Mouse (Mus musculus) megakaryocyte, adult 5-6 weeks (primary cell): ENCODE results near the gene Olfr1451. TPM values are rescaled to one million over a fixed set of nuclear protein-coding genes. Genes with fewer than 3 reads are reported as not detected.
"Not testable (repeated sequence)": the region's sequence is repeated elsewhere in the genome, so short reads cannot be mapped to it uniquely, and the experiment has no call there.

Experiments used
- ATAC-seq: 2 replicates; pipeline ENCODE4 v1.8.0; 2016; ENCODE audit warnings: mild to moderate bottlenecking, inconsistent platforms; ENCODE audit not compliant: poor library complexity, severe bottlenecking
- total RNA-seq, 2 experiments: library from RNA; stranded (forward) in 1 of 2; stranded (reverse) in 1 of 2; fragments of 153-499, 151-499 nt in 1 of 2; fragments of 221-1000, 200-1000 nt in 1 of 2; gene quantifications; 2 replicates each; pipeline versions ENCODE4 v1.2.3 to v1.2.4; 2015 to 2017

Gene Olfr1451
- total RNA-seq (2015) (not detected in 2 replicates), total RNA-seq (2017) (not detected in 2 replicates)

GRCm38 (mm10) chr19:12994714-12995113 is at the start of gene Olfr1451:
Gene Olfr1451 (plus strand): TSS chr19:12995014.
- no peak for ATAC-seq

- ATAC-seq = no peak
Observed at GRCm38 (mm10) chr19:12949958-12950357, 44.9 kb upstream of the Olfr1451 start, which contains the start of gene Olfr1450. Gene Olfr1450 (plus strand): TSS chr19:12950258.

- not testable (repeated sequence) for ATAC-seq
Observed at GRCm38 (mm10) chr19:12970082-12970481, 24.7 kb upstream of the Olfr1451 start.

GRCm38 (mm10) chr19:12992316-12992715 is 2.5 kb upstream of the Olfr1451 start:
- not testable (repeated sequence) for ATAC-seq

- ATAC-seq = no peak
Observed at GRCm38 (mm10) chr19:13028227-13028626, 33.4 kb downstream of the Olfr1451 start, which contains the start of gene Olfr1453. Gene Olfr1453 (minus strand): TSS chr19:13028327.

Other genes starting within 250 kb of the Olfr1451 start
- gene Cntf, start 229.4 kb upstream of the Olfr1451 start, total RNA-seq (2015) = 4.1 and 5.0 TPM in 2 replicates
- gene Cntf, start 229.4 kb upstream of the Olfr1451 start, total RNA-seq (2017) = 1.5 and 2.5 TPM in 2 replicates
- 56.9 and 61.3 TPM in 2 replicates for gene Zfp91, start 198.9 kb upstream of the Olfr1451 start, total RNA-seq (2015)
- 72.9 and 88.1 TPM in 2 replicates for gene Zfp91, start 198.9 kb upstream of the Olfr1451 start, total RNA-seq (2017)
- gene Lpxn, start 198.8 kb upstream of the Olfr1451 start, total RNA-seq (2015) = 29.7 and 33.0 TPM in 2 replicates
- gene Lpxn, start 198.8 kb upstream of the Olfr1451 start, total RNA-seq (2017) = 26.4 and 27.2 TPM in 2 replicates
- gene Gm5244, start 148.3 kb upstream of the Olfr1451 start, total RNA-seq (2015) = not detected in 2 replicates
- gene Gm5244, start 148.3 kb upstream of the Olfr1451 start, total RNA-seq (2017) = not detected in 2 replicates
- 0.62 TPM in 1 of 2 replicates, not detected in the other for gene Olfr1444, start 137.7 kb upstream of the Olfr1451 start, total RNA-seq (2015)
- 0.44 TPM in 1 of 2 replicates, not detected in the other for gene Olfr1444, start 137.7 kb upstream of the Olfr1451 start, total RNA-seq (2017)
- not detected in 2 replicates for gene Olfr1445, start 111.2 kb upstream of the Olfr1451 start, total RNA-seq (2015)
- not detected in 2 replicates for gene Olfr1445, start 111.2 kb upstream of the Olfr1451 start, total RNA-seq (2017)
- not detected in 2 replicates for gene Olfr1446, start 101.5 kb upstream of the Olfr1451 start, total RNA-seq (2015)
- not detected in 2 replicates for gene Olfr1446, start 101.5 kb upstream of the Olfr1451 start, total RNA-seq (2017)
- not detected in 2 replicates for gene Olfr1447, start 91.3 kb upstream of the Olfr1451 start, total RNA-seq (2015)
- gene Olfr1447, start 91.3 kb upstream of the Olfr1451 start, total RNA-seq (2017) = not detected in 2 replicates
- gene Olfr1448, start 70.6 kb upstream of the Olfr1451 start, total RNA-seq (2015) = not detected in 2 replicates
- gene Olfr1448, start 70.6 kb upstream of the Olfr1451 start, total RNA-seq (2017) = not detected in 2 replicates
- gene Olfr1449, start 64.2 kb upstream of the Olfr1451 start, total RNA-seq (2015) = not detected in 2 replicates
- gene Olfr1449, start 64.2 kb upstream of the Olfr1451 start, total RNA-seq (2017) = not detected in 2 replicates
- 0.11 TPM in 1 of 2 replicates, not detected in the other for gene Olfr1450, start 44.8 kb upstream of the Olfr1451 start, total RNA-seq (2015)
- not detected in 2 replicates for gene Olfr1450, start 44.8 kb upstream of the Olfr1451 start, total RNA-seq (2017)
- not detected in 2 replicates for gene Olfr1453, start 33.3 kb downstream of the Olfr1451 start, total RNA-seq (2015)
- not detected in 2 replicates for gene Olfr1453, start 33.3 kb downstream of the Olfr1451 start, total RNA-seq (2017)
- not detected in 2 replicates for gene Olfr1454, start 65.6 kb downstream of the Olfr1451 start, total RNA-seq (2015)
- not detected in 2 replicates for gene Olfr1454, start 65.6 kb downstream of the Olfr1451 start, total RNA-seq (2017)
- gene Olfr1457, start 102.9 kb downstream of the Olfr1451 start, total RNA-seq (2015) = not detected in 2 replicates
- not detected in 2 replicates for gene Olfr1457, start 102.9 kb downstream of the Olfr1451 start, total RNA-seq (2017)
- not detected in 2 replicates for gene Olfr1458, start 111.8 kb downstream of the Olfr1451 start, total RNA-seq (2015)
- gene Olfr1458, start 111.8 kb downstream of the Olfr1451 start, total RNA-seq (2017) = not detected in 2 replicates
- 0.09 TPM in 1 of 2 replicates, not detected in the other for gene Olfr1459, start 154.5 kb downstream of the Olfr1451 start, total RNA-seq (2015)
- gene Olfr1459, start 154.5 kb downstream of the Olfr1451 start, total RNA-seq (2017) = not detected in 2 replicates
- gene Olfr1461, start 168.0 kb downstream of the Olfr1451 start, total RNA-seq (2015) = not detected in 2 replicates
- gene Olfr1461, start 168.0 kb downstream of the Olfr1451 start, total RNA-seq (2017) = not detected in 2 replicates
- not detected in 2 replicates for gene Olfr1462, start 190.7 kb downstream of the Olfr1451 start, total RNA-seq (2015)
- not detected in 2 replicates for gene Olfr1462, start 190.7 kb downstream of the Olfr1451 start, total RNA-seq (2017)
- not detected in 2 replicates for gene Olfr1463, start 236.3 kb downstream of the Olfr1451 start, total RNA-seq (2015)
- gene Olfr1463, start 236.3 kb downstream of the Olfr1451 start, total RNA-seq (2017) = not detected in 2 replicates